Mouse (Mus musculus) midbrain, embryonic 15.5 days (tissue): ENCODE measurements around the gene Myoz2. TPM values are rescaled to one million over a fixed set of nuclear protein-coding genes. Genes with fewer than 3 reads are reported as not detected.

Source experiments
- ATAC-seq: fragments of 200-750 bp; cut with Nextera tagmentation; replicated peaks from 2 replicates; pipeline ENCODE4 v1.8.0; 2017; ENCODE audit warnings: moderate TSS enrichment
- H3K27ac ChIP-seq: fragments of 300-500 bp; sonication (generic); 2 replicates; pipeline ENCODE4 v1.5.1; 2015; ENCODE audit warnings: mild to moderate bottlenecking, inconsistent platforms
- H3K27me3 ChIP-seq: fragments of 300-500 bp; sonication (generic); replicated peaks from 2 replicates; pipeline ENCODE4 v1.6.1; 2015; ENCODE audit warnings: inconsistent platforms
- H3K36me3 ChIP-seq: fragments of 300-500 bp; sonication (generic); replicated peaks from 2 replicates; pipeline ENCODE4 v1.6.1; 2015; ENCODE audit warnings: inconsistent platforms
- H3K4me1 ChIP-seq: fragments of 300-500 bp; sonication (generic); 2 replicates; pipeline ENCODE4 v1.6.1; 2015; ENCODE audit warnings: inconsistent platforms
- H3K4me2 ChIP-seq: fragments of 300-500 bp; sonication (generic); 2 replicates; pipeline ENCODE4 v1.6.1; 2015; ENCODE audit warnings: inconsistent platforms, mild to moderate bottlenecking, moderate library complexity
- H3K4me3 ChIP-seq: fragments of 300-500 bp; sonication (generic); 2 replicates; pipeline ENCODE4 v1.5.1; 2015; ENCODE audit warnings: mild to moderate bottlenecking, inconsistent platforms
- H3K9ac ChIP-seq: fragments of 300-500 bp; sonication (generic); 2 replicates; pipeline ENCODE4 v1.6.1; 2015; ENCODE audit warnings: mild to moderate bottlenecking, inconsistent platforms
- H3K9me3 ChIP-seq: fragments of 300-500 bp; sonication (generic); 2 replicates; pipeline ENCODE4 v1.6.1; 2016; ENCODE audit warnings: inconsistent platforms
- WGBS: fragments of 180-500 bp; shearing (Covaris S2); methylation state at CpG from one replicate; pipeline ENCODE4 v1.1.7; 2015; ENCODE audit warnings: mixed read lengths; 5-methylcytosine and 5-hydroxymethylcytosine counted together
- polyA plus RNA-seq: library from polyadenylated mRNA; unstranded; fragments of >200 nt; fragmentation: Nextera tagmentation; extraction: Ambion mirVana; gene quantifications from 2 replicates; pipeline ENCODE4 v1.2.1, GENCODE M21; 2015

The Myoz2 gene
- not detected in 2 replicates for polyA plus RNA-seq

DNA sequence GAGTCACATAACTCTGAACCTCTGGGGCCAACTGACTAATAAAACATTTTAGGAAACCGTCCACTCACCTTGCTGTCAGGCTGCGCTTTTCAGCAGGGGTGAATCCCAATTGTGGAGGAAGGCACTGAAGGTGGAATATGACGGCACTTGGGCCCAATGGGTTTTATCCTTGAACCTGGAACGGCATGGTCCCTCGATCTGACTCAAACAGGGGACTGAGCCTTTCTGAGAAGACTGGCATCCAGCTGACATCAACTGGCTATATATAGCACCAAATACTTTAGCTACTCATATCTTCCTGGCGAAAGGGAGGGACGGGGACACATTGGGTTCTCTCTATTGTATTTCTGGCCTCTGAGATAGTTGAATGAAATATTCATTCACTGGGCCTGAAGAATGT, at the start of gene Myoz2:
Gene Myoz2, minus strand, starts transcription at position 264 of the 400 bp plus-strand sequence.
- H3K27ac ChIP-seq = no peak within 1 kb of the TSS
- 91% methylated on average over 7 of the region's 7 CpGs for WGBS
- ATAC-seq = no peak

DNA sequence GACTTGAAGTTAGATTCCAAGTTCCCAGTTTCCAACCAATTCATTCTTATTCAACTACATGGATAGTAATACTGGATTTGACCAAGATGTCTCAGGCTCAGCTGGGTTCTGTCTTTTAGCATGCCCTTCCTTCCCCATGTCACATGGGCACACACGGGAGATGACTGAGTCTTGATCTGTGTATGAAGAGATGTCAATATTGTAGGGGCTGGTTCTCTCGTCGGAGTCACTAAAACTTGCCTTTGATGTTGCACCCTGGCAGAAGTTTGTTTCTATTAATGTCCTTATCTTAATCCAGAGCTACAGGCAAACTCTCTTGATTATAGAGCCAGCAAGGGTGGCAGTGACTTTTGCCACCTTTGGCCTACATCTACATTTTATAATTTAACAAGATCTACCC, 46.9 kb upstream of the Myoz2 start:
- ATAC-seq = no peak
- WGBS = 85% methylated on average over 3 of the region's 3 CpGs
- no peak overlapping the region for H3K4me3 ChIP-seq
- H3K4me2 ChIP-seq = no peak overlapping the region
- no peaks in the 10 kb centered on the region for H3K36me3 ChIP-seq
- no peaks in the 10 kb centered on the region for H3K27me3 ChIP-seq
- no peaks in the 10 kb centered on the region for H3K9me3 ChIP-seq
- no peak overlapping the region for H3K27ac ChIP-seq
- H3K4me1 ChIP-seq = no peaks in the 10 kb centered on the region
- no peak overlapping the region for H3K9ac ChIP-seq

More for the DNA sequence above, at the start of gene Myoz2:
- Histone ChIP-seq H3K9ac (no peak within 1 kb of the TSS), H3K4me3 (no peak within 1 kb of the TSS), H3K9me3 (no peaks in the 10 kb centered on the region), H3K4me1 (no peaks in the 10 kb centered on the region), H3K36me3 (no peaks in the 10 kb centered on the region), H3K27me3 (no peaks in the 10 kb centered on the region), H3K4me2 (no peak within 1 kb of the TSS)

DNA sequence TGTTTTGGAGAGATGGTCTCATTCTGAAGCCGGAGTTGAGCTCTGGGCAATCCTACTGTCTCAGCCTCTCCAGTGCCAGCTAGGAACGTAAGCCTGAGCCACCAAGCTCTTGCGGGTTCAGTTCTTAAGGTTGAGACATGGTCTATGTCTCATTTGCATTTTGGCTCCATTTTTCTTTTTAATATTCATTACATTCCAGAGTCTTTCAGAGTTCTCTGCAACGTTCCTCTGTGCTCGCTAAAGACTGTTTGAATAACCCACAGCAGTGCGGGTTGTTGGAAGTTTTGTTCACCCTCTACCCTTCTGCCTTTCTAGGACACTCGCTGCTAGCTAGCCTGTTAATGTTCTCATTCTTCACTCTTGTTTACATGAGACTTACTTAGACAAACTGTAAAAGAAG, 46.1 kb upstream of the Myoz2 start:
- H3K9ac ChIP-seq = no peak overlapping the region
- H3K9me3 ChIP-seq = no peaks in the 10 kb centered on the region
- no peaks in the 10 kb centered on the region for H3K4me1 ChIP-seq
- no peak overlapping the region for H3K27ac ChIP-seq
- ATAC-seq = no peak
- WGBS = 54% methylated on average over 7 of the region's 7 CpGs
- H3K4me2 ChIP-seq = no peak overlapping the region
- no peak overlapping the region for H3K4me3 ChIP-seq
- H3K36me3 ChIP-seq = no peaks in the 10 kb centered on the region
- H3K27me3 ChIP-seq = no peaks in the 10 kb centered on the region

DNA sequence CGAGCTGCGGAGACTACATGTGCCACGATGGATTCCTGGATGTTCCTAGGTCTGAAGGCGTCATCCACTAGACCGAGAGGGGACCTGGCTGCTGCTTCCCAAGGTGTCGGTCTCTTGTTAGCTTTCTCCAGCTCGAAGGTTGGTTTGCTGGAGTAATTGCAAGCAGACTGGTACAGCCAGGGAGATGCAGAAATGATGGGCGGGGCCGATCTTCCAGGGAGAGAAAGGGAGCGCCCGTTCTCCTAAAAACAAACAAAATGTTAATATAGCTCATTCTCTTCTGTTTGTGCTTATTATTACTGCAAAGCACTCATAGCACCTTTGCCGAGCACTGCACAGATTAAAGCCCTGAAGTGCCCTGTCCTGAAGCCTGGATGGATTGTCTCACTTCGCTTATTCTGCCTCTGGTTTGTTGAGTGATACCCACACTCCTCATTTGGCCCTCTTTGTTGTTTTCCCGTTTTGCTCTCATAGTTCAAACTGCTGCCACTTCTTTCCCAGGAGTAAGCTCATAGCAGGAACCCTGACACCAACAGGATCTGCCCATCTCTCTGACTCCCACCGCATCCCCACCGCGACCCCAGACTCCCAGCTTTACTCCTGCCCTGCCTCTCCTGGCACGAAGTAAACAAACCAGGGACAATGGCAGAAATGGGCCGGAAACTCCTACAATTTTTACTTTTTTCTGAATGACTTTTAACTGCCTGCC, 45.4 kb upstream of the Myoz2 start:
- WGBS = 80% methylated on average over 19 of the region's 19 CpGs
- H3K27me3 ChIP-seq = no peaks in the 10 kb centered on the region
- H3K9me3 ChIP-seq = no peaks in the 10 kb centered on the region
- H3K27ac ChIP-seq = no peak overlapping the region
- ATAC-seq = no peak
- no peak overlapping the region for H3K4me2 ChIP-seq
- H3K36me3 ChIP-seq = no peaks in the 10 kb centered on the region
- H3K4me3 ChIP-seq = no peak overlapping the region
- no peak overlapping the region for H3K9ac ChIP-seq
- H3K4me1 ChIP-seq = no peaks in the 10 kb centered on the region

DNA sequence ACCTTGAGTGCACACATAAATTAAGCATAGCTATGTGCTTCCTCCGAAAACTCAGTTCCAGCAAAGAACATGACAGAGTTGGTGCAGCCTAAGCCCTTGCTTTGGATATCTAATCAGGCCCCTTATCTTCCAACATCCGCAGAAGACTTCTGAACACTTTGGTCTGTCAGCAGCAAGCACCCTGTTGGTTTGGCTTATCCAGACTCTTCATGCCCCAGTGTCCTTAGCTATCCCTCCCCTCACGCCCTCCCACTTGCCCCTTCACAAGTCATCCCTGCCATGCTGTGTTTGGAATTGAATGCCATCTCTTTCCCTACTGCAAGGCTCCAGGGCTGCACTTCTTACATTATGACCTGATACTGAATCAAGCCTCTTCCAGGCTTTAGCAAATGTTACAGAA, 40.9 kb upstream of the Myoz2 start:
- no peak overlapping the region for H3K27ac ChIP-seq
- no peaks in the 10 kb centered on the region for H3K9me3 ChIP-seq
- no peak overlapping the region for H3K9ac ChIP-seq
- no peak for ATAC-seq
- no peaks in the 10 kb centered on the region for H3K36me3 ChIP-seq
- WGBS = 85% methylated on average over 3 of the region's 3 CpGs
- no peaks in the 10 kb centered on the region for H3K4me1 ChIP-seq
- no peak overlapping the region for H3K4me2 ChIP-seq
- H3K27me3 ChIP-seq = no peaks in the 10 kb centered on the region
- H3K4me3 ChIP-seq = no peak overlapping the region

DNA sequence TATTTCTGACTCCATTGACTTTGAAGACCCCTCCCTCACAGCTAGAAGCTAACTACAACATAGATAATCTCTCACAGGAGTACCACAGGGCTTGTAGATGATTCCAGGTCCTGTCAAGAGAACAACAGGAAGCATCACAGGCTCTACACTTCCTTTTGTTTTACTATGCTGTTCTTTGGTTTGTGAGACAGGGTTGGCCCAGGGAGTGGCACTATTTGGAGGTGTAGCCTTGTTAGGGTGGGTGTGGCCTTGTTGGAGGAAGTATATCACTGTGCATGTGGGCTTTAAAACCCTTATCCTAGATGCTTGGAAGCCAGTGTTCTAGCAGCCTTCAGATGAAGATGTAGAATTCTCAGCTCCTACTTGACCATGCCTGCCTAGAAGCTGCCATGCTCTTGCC, 40.2 kb upstream of the Myoz2 start:
- Histone ChIP-seq H3K4me1 (no peaks in the 10 kb centered on the region), H3K4me3 (no peak overlapping the region), H3K27ac (no peak overlapping the region), H3K9me3 (no peaks in the 10 kb centered on the region), H3K9ac (no peak overlapping the region), H3K4me2 (no peak overlapping the region), H3K27me3 (no peaks in the 10 kb centered on the region), H3K36me3 (no peaks in the 10 kb centered on the region)
- ATAC-seq = no peak

DNA sequence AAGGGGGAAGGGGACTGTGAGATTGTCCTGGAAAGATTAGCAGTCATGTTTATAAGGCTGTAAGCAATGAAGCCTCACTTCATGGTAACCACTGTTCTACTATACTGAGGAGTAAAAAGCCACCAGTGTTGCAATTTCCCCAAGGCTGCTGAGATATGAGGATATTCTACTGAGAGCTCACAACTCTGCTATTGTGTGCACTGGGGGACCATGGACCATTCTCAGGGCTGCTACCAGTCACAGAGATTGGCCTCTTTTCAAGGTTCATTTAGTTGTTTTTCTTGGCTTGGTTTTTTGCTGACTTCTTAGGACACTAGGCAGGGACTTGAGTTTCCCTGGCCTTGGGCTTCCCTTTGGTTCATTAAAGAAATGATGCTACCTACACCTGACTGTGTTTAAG, 38.5 kb upstream of the Myoz2 start:
- Histone ChIP-seq H3K36me3 (no peaks in the 10 kb centered on the region), H3K9ac (no peak overlapping the region), H3K27ac (no peak overlapping the region), H3K4me3 (no peak overlapping the region), H3K4me2 (no peak overlapping the region), H3K4me1 (no peaks in the 10 kb centered on the region), H3K9me3 (no peaks in the 10 kb centered on the region), H3K27me3 (no peaks in the 10 kb centered on the region)
- no peak for ATAC-seq

DNA sequence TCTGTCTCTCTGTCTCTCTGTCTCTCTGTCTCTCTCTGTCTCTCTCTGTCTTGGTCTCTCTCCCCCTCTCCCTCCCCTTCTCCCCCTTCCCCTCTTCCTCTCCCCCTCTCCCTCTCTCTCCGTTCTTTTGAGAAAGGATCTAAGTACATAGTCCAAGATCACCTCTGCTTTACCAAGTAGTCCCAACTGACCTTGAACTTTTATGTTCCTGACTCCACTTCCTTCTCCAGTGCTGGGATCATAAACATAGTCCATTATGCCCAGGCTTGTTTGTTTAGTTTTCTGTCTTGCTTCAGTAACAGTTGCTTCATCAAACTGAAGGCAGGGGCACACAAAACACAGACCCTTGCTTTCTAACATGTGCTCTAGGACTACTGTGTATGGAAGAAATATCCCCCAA, 37.7 kb upstream of the Myoz2 start:
- no peak overlapping the region for H3K4me2 ChIP-seq
- WGBS = no CpG with 5 or more reads among the region's 1 CpGs
- no peak overlapping the region for H3K27ac ChIP-seq
- no peaks in the 10 kb centered on the region for H3K9me3 ChIP-seq
- no peak overlapping the region for H3K4me3 ChIP-seq
- no peaks in the 10 kb centered on the region for H3K4me1 ChIP-seq
- H3K36me3 ChIP-seq = no peaks in the 10 kb centered on the region
- H3K9ac ChIP-seq = no peak overlapping the region
- H3K27me3 ChIP-seq = no peaks in the 10 kb centered on the region
- ATAC-seq = no peak

DNA sequence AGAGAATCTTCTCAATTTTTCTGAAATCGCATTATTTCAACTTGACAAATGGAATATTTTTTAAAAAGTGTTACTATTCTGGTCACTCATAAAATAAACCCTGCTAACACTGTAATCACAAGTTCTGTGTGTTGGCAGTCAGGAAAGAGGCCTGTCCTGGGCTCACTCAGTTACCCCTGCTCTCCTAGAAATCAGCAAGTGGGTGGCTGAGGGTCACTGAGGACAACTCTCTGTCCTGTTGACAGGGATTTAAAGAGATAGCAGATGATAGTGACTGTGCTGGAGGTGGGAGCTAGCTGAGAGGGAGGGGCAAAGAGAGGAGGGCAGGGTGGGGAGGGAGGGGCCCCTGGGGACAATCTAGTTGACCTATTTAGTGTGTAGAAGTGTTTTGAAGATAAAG, 36.2 kb upstream of the Myoz2 start:
- 99% methylated on average over 1 of the region's 1 CpGs for WGBS
- no peaks in the 10 kb centered on the region for H3K9me3 ChIP-seq
- ATAC-seq = no peak

DNA sequence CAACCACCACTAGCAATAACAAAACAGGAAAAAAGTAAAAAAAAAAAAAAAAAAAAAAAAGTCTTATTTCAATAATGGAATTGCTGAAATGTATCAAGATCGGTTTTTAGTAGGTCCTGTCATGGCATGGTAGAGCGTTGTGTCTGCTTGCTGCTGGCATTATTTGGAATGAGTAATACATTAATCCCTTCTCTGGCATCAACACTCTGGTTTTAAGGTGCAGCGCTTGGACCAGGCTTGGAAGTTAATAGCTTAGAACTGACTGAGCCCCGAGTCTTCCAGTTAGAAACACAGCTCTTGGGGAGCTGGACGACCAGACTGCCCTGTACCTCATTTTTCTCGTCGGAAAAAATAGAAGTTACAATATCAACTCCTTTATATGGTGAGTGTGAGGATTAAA, 32.0 kb upstream of the Myoz2 start:
- no peak overlapping the region for H3K4me2 ChIP-seq
- no peak overlapping the region for H3K4me3 ChIP-seq
- no peak overlapping the region for H3K27ac ChIP-seq
- no peaks in the 10 kb centered on the region for H3K36me3 ChIP-seq
- no peak overlapping the region for H3K9ac ChIP-seq
- H3K4me1 ChIP-seq = no peaks in the 10 kb centered on the region
- no peak for ATAC-seq
- H3K9me3 ChIP-seq = no peaks in the 10 kb centered on the region
- 96% methylated on average over 7 of the region's 7 CpGs for WGBS
- H3K27me3 ChIP-seq = no peaks in the 10 kb centered on the region

More for the DNA sequence above, 36.2 kb upstream of the Myoz2 start:
- no peaks in the 10 kb centered on the region for H3K27me3 ChIP-seq
- no peak overlapping the region for H3K9ac ChIP-seq
- H3K4me3 ChIP-seq = no peak overlapping the region
- no peak overlapping the region for H3K4me2 ChIP-seq
- H3K36me3 ChIP-seq = no peaks in the 10 kb centered on the region
- no peaks in the 10 kb centered on the region for H3K4me1 ChIP-seq
- H3K27ac ChIP-seq = no peak overlapping the region

DNA sequence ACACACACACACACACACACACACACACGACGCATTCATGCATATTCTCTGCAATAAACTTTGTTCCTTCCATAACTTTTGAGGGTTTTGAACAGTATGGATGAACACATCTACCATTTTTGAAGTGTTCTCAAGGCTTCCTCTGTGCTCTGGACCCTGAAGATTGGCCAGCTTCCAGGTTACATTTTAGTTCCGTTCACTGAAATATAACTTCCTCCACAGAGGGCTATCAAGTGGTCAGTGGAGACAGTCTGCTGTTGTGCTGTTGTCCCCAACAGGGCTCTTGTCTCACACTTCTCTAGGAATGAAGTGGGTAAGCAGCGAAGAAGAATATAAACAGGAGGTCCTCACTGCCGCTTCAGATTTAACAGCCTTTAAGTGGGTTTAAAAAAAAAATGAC, 30.7 kb upstream of the Myoz2 start:
- H3K27ac ChIP-seq = no peak overlapping the region
- WGBS = 84% methylated on average over 5 of the region's 5 CpGs

DNA sequence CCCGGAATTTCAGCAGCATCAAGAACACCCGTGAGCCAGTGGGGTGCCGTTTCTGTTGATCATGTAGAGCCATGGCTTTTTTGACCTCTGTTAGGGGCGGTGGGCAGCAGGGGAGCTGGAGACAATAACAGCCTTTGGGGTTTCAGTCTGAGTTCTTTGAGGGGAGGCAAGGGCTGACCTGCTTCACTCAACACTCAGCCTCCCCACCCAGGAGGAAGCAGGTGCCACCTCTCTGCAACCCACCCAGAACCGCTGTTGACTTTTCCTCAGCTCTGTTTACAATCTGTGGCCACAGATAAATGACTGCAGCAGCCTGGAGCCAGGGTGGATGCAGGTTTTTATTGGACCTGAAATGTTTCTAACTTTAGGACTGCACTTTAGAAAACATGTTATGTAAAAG, 29.4 kb upstream of the Myoz2 start:
- no peak for ATAC-seq
- H3K9ac ChIP-seq = no peak overlapping the region

More for the DNA sequence above, 30.7 kb upstream of the Myoz2 start:
- no peaks in the 10 kb centered on the region for H3K27me3 ChIP-seq
- no peak overlapping the region for H3K4me2 ChIP-seq
- no peaks in the 10 kb centered on the region for H3K36me3 ChIP-seq
- no peak overlapping the region for H3K4me3 ChIP-seq
- no peak overlapping the region for H3K9ac ChIP-seq
- no peaks in the 10 kb centered on the region for H3K4me1 ChIP-seq
- no peak for ATAC-seq
- no peaks in the 10 kb centered on the region for H3K9me3 ChIP-seq

DNA sequence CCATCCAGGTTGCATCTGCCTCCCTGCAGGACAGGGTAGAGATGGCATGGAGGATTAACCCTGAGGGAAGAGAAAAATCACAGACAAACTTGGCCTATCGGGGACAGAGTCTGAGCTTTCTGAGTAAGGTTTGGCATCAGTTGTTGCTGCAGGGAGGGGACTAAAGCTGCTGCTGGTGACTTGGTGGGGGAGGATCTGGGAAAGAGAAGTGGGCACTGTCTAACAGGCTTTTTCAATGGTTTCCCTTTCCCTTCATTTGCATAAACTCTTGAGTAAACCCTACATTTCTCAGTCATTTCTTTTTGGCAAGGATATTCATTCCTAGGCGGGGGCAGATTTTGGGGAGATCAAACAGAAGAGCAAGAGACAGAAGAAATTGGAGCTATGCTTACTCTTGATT, 27.1 kb upstream of the Myoz2 start:
- no peak for ATAC-seq
- Histone ChIP-seq H3K9ac (no peak overlapping the region), H3K27ac (no peak overlapping the region), H3K9me3 (no peaks in the 10 kb centered on the region), H3K4me3 (no peak overlapping the region), H3K4me2 (no peak overlapping the region), H3K36me3 (no peaks in the 10 kb centered on the region), H3K27me3 (no peaks in the 10 kb centered on the region), H3K4me1 (no peaks in the 10 kb centered on the region)
- 71% methylated on average over 2 of the region's 2 CpGs for WGBS

More for the DNA sequence above, 29.4 kb upstream of the Myoz2 start:
- H3K4me2 ChIP-seq = no peak overlapping the region
- H3K4me1 ChIP-seq = no peaks in the 10 kb centered on the region
- H3K9me3 ChIP-seq = no peaks in the 10 kb centered on the region
- H3K36me3 ChIP-seq = no peaks in the 10 kb centered on the region
- H3K27me3 ChIP-seq = no peaks in the 10 kb centered on the region
- 16% methylated on average over 5 of the region's 5 CpGs for WGBS
- no peak overlapping the region for H3K4me3 ChIP-seq
- H3K27ac ChIP-seq = no peak overlapping the region
